Mouse (Mus musculus) liver, embryonic 13.5 days (tissue): Measurements from ENCODE around the gene 2310009B15Rik. TPM values are rescaled to one million over a fixed set of nuclear protein-coding genes. Genes with fewer than 3 reads are reported as not detected.

ENCODE experiments used
- ATAC-seq: fragments of 200-750 bp; cut with Nextera tagmentation; 2 replicates; pipeline ENCODE4 v1.8.0; 2017; ENCODE audit warnings: low read depth, mild to moderate bottlenecking, moderate number of reproducible peaks, moderate library complexity
- DNase-seq: peaks from one replicate; pipeline ENCODE4 v3.0.0; 2022
- H3K27ac ChIP-seq: fragments of 300-500 bp; sonication (generic); 2 replicates; pipeline ENCODE4 v1.5.1; 2015; ENCODE audit warnings: moderate library complexity, mild to moderate bottlenecking, inconsistent platforms
- H3K27me3 ChIP-seq: fragments of 300-500 bp; sonication (generic); 2 replicates; pipeline ENCODE4 v1.6.1; 2015; ENCODE audit warnings: mild to moderate bottlenecking, inconsistent platforms
- H3K36me3 ChIP-seq: fragments of 300-500 bp; sonication (generic); 2 replicates; pipeline ENCODE4 v1.6.1; 2015; ENCODE audit warnings: mild to moderate bottlenecking, inconsistent platforms
- H3K4me1 ChIP-seq: fragments of 300-500 bp; sonication (generic); replicated peaks from 2 replicates; pipeline ENCODE4 v1.6.1; 2015; ENCODE audit warnings: inconsistent platforms
- H3K4me2 ChIP-seq: fragments of 300-500 bp; sonication (generic); 2 replicates; pipeline ENCODE4 v1.6.1; 2015; ENCODE audit warnings: inconsistent platforms, mild to moderate bottlenecking, moderate library complexity
- H3K4me3 ChIP-seq: fragments of 300-500 bp; sonication (generic); replicated peaks from 2 replicates; pipeline ENCODE4 v1.5.1; 2015; ENCODE audit warnings: mild to moderate bottlenecking, inconsistent platforms
- H3K9ac ChIP-seq: fragments of 300-500 bp; sonication (generic); 2 replicates; pipeline ENCODE4 v1.6.1; 2015; ENCODE audit warnings: mild to moderate bottlenecking, inconsistent platforms
- H3K9me3 ChIP-seq: fragments of 300-500 bp; sonication (generic); replicated peaks from 2 replicates; pipeline ENCODE4 v1.6.1; 2016; ENCODE audit warnings: inconsistent platforms
- WGBS: fragments of 180-500 bp; shearing (Covaris S2); methylation state at CpG from one replicate; pipeline ENCODE4 v1.1.7; 2015; ENCODE audit not compliant: insufficient replicate concordance; 5-methylcytosine and 5-hydroxymethylcytosine counted together
- polyA plus RNA-seq: library from polyadenylated mRNA; unstranded; fragments of >200 nt; fragmentation: Nextera tagmentation; extraction: Ambion mirVana; gene quantifications from 2 replicates; pipeline ENCODE4 v1.2.1, GENCODE M21; 2015

Gene 2310009B15Rik
- polyA plus RNA-seq, 1 experiment from 2014 or later, result 16.9 TPM

DNA sequence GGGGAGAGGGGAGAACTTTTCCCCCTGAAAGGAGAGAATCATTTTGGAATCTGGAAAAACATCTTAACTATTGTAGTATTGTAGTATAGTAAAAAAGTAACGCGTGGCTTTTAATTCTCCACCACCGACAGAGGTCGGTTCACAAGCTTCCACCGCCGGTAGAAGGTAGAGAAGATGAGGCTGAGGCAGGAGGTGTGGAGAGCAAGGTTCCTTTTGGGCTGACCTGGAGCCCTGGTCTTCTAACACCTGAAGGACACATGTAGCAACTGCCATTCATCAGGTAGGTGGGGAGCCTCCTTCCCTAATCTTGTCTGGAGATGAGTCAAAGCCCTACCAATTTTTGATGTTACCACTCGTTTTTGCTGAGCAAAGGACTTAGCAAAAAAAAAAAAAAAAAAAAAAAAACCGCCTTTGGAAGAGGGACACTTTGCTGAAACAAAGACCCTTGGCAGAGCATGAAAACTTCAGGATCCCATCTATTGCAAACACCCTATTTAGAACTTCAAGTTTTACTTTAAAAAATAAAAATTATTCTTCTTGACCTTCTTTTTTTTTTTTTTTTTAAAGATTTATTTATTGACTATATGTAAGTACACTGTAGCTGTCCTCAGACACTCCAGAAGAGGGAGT lies 7.0 kb downstream of the 2310009B15Rik start:
- Histone ChIP-seq H3K27me3 (peaks cover 67% of the 10 kb centered on the region), H3K4me1 (peaks cover 11% of the 10 kb centered on the region), H3K9ac (no peak overlapping the region), H3K9me3 (no peaks in the 10 kb centered on the region), H3K27ac (no peak overlapping the region), H3K4me2 (no peak overlapping the region), H3K4me3 (no peak overlapping the region), H3K36me3 (peaks cover 4% of the 10 kb centered on the region; the same call in 1 of the 2 replicates)
- ATAC-seq (no peak), DNase-seq (no peak)
- WGBS, result 10% methylated on average over 8 of the region's 8 CpGs

DNA sequence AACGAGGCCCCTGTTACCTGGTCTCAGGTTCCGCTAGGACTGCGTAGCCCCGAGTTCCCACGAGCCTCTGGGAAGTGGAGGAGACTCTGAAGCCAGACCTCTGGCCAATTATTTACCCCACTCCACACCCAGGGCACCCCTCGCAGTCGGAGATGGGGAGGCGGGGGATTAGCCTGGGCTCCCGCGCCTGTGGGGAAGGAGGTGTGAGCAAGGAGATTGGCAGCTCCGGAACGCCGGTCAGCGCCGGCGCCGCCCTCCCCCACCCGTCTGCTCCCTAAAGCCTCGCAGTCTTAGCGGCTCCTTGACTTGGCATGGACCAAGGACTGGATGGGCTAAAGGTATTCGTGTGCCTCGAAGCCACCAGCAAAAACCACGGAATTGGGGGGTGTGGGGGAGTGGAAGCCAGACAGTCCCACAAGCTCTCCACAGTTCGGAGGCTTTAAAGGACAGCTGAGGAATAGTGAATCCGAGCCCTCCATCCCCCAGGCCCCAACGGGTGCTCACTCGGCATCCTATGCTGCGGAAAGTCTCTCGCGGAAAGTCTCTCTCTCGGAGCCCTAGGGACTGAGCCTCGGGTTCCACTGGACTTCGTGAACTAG lies 8.0 kb downstream of the 2310009B15Rik start, which contains the start of gene Lhx9:
Gene Lhx9, minus strand, starts transcription at position 67 of the 599 bp plus-strand sequence.
- peaks cover 78% of the 10 kb centered on the region for H3K27me3 ChIP-seq
- no peak for DNase-seq
- H3K9ac ChIP-seq, result no peak within 1 kb of the TSS
- ATAC-seq, result peak; percentile 7; the same call in 1 of the 2 replicates
- H3K27ac ChIP-seq, result no peak within 1 kb of the TSS
- 1% methylated on average over 33 of the region's 33 CpGs for WGBS
- H3K4me1 ChIP-seq, result peaks cover 12% of the 10 kb centered on the region
- peaks cover 4% of the 10 kb centered on the region; the same call in 1 of the 2 replicates for H3K36me3 ChIP-seq
- H3K4me2 ChIP-seq, result peak within 1 kb of the TSS; percentile 44
- peak within 1 kb of the TSS; percentile 36 for H3K4me3 ChIP-seq
- no peaks in the 10 kb centered on the region for H3K9me3 ChIP-seq

DNA sequence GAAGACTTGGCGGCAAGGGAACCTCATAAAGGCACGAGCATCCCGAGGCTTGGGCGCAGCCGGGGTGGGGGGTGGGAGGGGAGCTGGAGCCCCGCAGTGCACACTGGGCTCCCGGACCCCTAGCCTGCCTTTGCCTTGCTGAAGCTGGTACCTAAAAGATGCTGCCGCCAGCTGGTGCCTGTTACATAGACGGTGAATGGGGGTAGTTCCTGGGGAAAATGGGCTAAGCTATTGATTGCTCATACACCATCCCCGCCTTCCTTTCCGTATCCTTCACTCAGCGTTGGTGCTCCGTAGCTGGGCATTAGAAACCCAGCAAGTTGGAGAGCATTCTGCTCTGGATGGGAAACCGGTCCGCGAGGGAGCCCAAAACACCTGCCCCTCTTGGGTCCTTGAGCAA lies 8.6 kb downstream of the 2310009B15Rik start:
- WGBS, result 1% methylated on average over 16 of the region's 16 CpGs
- DNase-seq, result no peak
- Histone ChIP-seq H3K27me3 (peaks cover 84% of the 10 kb centered on the region), H3K9ac (no peak overlapping the region), H3K4me1 (peaks cover 17% of the 10 kb centered on the region), H3K9me3 (no peaks in the 10 kb centered on the region), H3K36me3 (peaks cover 4% of the 10 kb centered on the region; the same call in 1 of the 2 replicates), H3K27ac (no peak overlapping the region), H3K4me2 (peak overlapping the region; percentile 44), H3K4me3 (peak overlapping the region; percentile 36; the same call in 1 of the 2 replicates)
- ATAC-seq, result 0 out of 2 replicates have a peak, but pooled peaks have one; percentile 13

DNA sequence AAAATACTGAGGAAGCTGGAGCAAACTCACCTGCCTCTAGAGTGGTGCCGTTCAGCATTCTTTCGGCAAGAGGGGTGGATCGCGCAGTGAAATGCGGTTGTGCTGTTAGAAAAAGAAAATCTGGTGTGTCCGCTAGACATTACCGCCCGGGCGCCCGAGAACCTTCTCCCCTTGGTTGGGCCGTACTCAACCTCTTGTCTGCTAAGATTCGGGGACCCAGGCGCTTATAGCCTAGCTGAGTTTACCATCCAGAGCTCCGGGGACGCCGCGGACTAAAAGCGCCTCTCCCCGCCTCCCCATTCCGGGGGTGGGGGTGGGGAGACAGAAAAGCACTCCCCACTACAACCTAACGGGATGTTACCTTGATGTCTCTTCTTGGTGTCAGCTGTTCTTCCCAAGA lies 9.5 kb downstream of the 2310009B15Rik start:
- peaks cover 92% of the 10 kb centered on the region for H3K27me3 ChIP-seq
- H3K4me1 ChIP-seq, result peaks cover 17% of the 10 kb centered on the region
- peaks cover 4% of the 10 kb centered on the region; the same call in 1 of the 2 replicates for H3K36me3 ChIP-seq
- H3K4me2 ChIP-seq, result peak overlapping the region; percentile 21
- H3K9me3 ChIP-seq, result no peaks in the 10 kb centered on the region
- H3K27ac ChIP-seq, result no peak overlapping the region
- ATAC-seq (no peak), DNase-seq (no peak)
- 0 out of 2 replicates have a peak overlapping the region, but pooled peaks have one; percentile 12 for H3K4me3 ChIP-seq
- 1% methylated on average over 21 of the region's 21 CpGs for WGBS
- H3K9ac ChIP-seq, result no peak overlapping the region

DNA sequence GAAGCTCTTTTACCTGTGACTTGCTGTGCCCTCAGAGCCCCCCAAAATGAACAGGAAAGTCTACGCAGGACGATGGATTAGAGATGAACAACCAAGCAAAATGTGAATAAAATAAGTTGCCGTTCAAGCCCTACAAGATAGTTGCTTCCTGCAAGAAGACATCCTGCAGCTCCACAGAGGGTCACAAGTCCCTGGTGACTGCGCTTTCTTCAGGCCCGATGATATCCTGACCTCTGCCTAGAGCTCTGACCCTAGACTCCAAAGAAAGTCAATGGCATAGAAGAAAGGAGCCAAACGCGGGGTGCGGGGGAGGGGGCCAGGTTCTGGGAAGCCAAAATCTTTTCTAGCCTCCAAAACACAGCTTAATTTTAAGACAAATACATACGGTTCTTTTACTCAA lies 10.1 kb downstream of the 2310009B15Rik start:
- 3% methylated on average over 9 of the region's 9 CpGs for WGBS
- no peak overlapping the region for H3K9ac ChIP-seq
- H3K27me3 ChIP-seq, result peaks cover 97% of the 10 kb centered on the region
- H3K27ac ChIP-seq, result no peak overlapping the region
- peaks cover 2% of the 10 kb centered on the region; the same call in 1 of the 2 replicates for H3K36me3 ChIP-seq
- no peak overlapping the region for H3K4me2 ChIP-seq
- H3K4me1 ChIP-seq, result peaks cover 20% of the 10 kb centered on the region
- DNase-seq (no peak), ATAC-seq (no peak)
- H3K4me3 ChIP-seq, result no peak overlapping the region
- H3K9me3 ChIP-seq, result no peaks in the 10 kb centered on the region

DNA sequence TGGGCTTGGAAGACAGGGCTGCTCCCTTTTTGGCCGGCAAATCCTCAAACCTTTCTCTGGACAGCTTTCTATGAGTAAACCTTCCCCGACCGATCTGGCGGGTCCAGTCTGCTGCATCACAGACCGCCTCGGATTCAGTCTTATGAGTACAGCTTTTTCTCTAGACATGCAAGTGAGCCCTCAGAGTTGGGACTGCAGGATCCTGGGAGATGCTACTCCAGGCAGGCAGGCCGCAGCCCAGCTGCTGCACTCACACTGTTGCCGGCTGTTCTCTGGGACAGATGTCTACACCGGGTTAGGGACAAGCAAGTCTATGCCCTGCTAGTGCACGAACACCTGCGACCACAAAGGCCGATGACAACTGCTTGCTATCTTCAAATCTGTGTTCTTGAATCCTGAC lies 10.5 kb downstream of the 2310009B15Rik start:
- WGBS, result 6% methylated on average over 12 of the region's 12 CpGs
- no peak for DNase-seq
- no peak for ATAC-seq
- Histone ChIP-seq H3K4me3 (no peak overlapping the region), H3K27me3 (peaks cover 97% of the 10 kb centered on the region), H3K4me2 (no peak overlapping the region), H3K9me3 (no peaks in the 10 kb centered on the region), H3K9ac (no peak overlapping the region), H3K4me1 (peaks cover 25% of the 10 kb centered on the region), H3K36me3 (no peaks in the 10 kb centered on the region), H3K27ac (no peak overlapping the region)

DNA sequence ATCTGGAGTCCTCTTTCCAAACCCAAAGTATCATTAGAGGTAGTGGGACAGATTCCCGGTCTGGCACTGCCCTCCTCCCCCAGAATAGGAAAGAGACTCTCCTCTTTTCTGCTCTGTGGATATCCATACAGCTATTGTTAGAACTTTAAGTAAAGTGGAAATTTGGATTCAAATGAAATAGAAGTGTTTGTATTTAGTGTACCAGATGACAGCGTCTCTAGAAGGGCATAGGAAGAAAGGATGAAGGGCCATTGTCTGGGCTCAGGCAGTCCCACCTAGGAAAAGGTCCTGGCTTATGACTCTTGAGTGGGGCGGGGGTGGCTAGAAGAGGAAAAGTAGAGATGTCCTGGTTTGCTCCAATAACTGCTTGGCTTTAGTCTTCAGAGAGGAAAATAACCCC lies 11.2 kb downstream of the 2310009B15Rik start:
- peaks cover 97% of the 10 kb centered on the region for H3K27me3 ChIP-seq
- H3K27ac ChIP-seq, result no peak overlapping the region
- no peak overlapping the region for H3K4me2 ChIP-seq
- H3K4me1 ChIP-seq, result peaks cover 25% of the 10 kb centered on the region
- no peak for DNase-seq
- no peaks in the 10 kb centered on the region for H3K36me3 ChIP-seq
- WGBS, result 13% methylated on average over 3 of the region's 3 CpGs
- ATAC-seq, result no peak
- H3K4me3 ChIP-seq, result no peak overlapping the region
- no peaks in the 10 kb centered on the region for H3K9me3 ChIP-seq
- no peak overlapping the region for H3K9ac ChIP-seq

DNA sequence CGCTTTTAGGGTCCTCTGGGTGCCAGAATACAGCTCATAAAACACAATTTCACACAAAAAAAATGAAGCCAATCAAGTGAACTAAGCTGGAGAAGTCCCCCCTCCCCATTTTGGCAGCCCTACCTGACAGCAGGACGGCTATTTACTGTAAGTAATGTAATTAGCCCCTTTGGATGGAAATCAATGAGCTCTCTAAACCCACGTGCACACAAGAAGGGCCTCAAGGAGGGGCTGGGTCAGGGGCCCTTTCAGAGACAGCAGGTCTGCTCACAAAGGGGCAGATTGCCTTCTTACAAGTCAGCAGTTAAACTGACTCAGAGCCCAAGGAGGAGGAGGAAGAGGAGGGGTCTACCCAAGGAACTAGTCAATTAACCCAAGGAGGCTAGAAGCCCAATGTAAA lies 12.5 kb downstream of the 2310009B15Rik start:
- H3K9ac ChIP-seq, result no peak overlapping the region
- H3K27me3 ChIP-seq, result peaks cover 99% of the 10 kb centered on the region
- DNase-seq (no peak), ATAC-seq (no peak)
- WGBS, result 4% methylated on average over 3 of the region's 3 CpGs
- H3K9me3 ChIP-seq, result no peaks in the 10 kb centered on the region
- H3K27ac ChIP-seq, result no peak overlapping the region
- peak overlapping the region; percentile 38; the same call in 1 of the 2 replicates for H3K4me3 ChIP-seq
- no peak overlapping the region for H3K4me2 ChIP-seq
- no peaks in the 10 kb centered on the region for H3K36me3 ChIP-seq
- H3K4me1 ChIP-seq, result peaks cover 25% of the 10 kb centered on the region

DNA sequence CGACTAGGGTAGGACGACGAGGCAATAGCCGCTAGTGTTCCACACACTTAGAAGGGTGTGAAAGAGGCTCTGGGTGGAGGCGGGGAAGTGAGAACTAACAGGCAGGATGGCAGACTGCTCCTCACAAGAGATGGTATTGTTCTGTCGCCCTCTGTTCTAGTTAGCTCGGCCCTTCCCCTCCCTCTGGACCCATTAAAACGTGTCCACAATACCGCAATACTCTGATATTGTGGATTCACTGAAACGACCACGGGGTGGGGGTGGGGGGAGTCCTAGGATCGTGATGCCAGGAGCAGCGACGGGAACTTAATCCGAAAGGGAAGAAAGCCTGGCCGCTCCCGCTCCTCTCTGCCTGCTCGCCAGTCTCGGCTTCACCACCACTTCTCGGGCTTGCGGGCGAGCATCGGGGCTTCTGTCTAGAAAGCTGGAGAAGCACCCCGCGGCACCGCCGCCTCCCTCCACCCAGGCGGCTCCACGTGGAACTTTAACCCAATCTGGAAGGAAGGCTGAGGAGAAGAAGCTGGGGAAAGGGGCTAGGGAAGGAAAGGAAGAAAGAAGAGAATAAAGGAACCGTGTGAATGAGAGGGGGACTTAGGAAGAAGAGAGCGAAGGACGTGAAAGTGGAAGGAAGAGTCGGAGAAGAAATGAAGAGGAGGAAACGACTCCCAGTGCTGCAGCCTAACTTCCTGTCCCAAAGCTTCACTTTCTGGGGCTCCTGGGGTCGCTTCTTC lies 13.1 kb downstream of the 2310009B15Rik start:
- Histone ChIP-seq H3K4me2 (peak overlapping the region; percentile 59), H3K9ac (no peak overlapping the region), H3K4me1 (peaks cover 20% of the 10 kb centered on the region), H3K27ac (no peak overlapping the region), H3K27me3 (peaks cover 99% of the 10 kb centered on the region), H3K36me3 (no peaks in the 10 kb centered on the region), H3K4me3 (peak overlapping the region; percentile 38), H3K9me3 (no peaks in the 10 kb centered on the region)
- DNase-seq (no peak), ATAC-seq (no peak)
- WGBS, result under 1% methylated on average over 35 of the region's 35 CpGs

DNA sequence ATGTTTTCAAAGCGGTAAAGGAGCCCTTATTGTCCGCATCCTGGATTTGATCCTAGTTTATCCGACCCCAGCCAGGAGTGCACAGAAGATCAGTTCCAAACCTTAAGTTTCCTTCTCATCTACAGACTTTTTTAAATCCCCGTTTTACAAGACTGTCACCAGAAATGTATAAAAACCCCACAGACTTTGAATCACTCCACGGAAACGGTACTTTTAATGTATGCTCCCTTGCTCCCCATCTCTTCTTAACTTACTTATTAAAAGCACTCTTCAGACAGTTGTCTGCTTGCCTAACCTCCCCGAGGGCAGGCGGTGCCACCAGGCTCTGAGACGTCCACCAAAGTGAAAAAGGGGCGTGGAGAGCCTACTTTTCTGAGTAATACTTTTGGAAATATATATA lies 13.9 kb downstream of the 2310009B15Rik start:
- Histone ChIP-seq H3K9me3 (no peaks in the 10 kb centered on the region), H3K4me1 (peaks cover 14% of the 10 kb centered on the region), H3K4me2 (no peak overlapping the region), H3K27ac (no peak overlapping the region), H3K27me3 (peaks cover 99% of the 10 kb centered on the region), H3K9ac (no peak overlapping the region), H3K36me3 (no peaks in the 10 kb centered on the region), H3K4me3 (no peak overlapping the region)
- DNase-seq, result no peak
- WGBS, result 4% methylated on average over 10 of the region's 10 CpGs
- no peak for ATAC-seq

DNA sequence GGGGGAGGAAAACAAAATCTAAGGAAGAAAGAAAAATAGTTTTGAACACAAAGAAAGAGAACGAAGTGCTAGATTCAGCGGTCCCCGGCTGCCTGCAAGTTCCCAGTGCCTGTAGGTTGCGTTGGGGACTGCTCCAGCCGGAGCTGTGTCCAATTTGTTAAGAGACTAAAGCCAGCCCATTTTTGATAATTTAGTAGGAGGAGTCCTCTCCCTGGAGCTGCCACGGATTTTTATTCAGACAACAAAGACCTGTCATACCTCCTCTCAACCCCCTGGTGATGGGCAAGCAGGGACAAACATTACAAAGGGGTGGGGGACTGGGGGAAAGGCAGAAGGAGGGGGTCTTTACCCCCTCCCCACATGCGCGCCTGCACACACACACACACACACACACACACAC lies 14.3 kb downstream of the 2310009B15Rik start:
- H3K9me3 ChIP-seq, result no peaks in the 10 kb centered on the region
- DNase-seq, result no peak
- WGBS, result 7% methylated on average over 8 of the region's 8 CpGs
- no peak overlapping the region for H3K9ac ChIP-seq
- H3K27ac ChIP-seq, result no peak overlapping the region
- H3K4me3 ChIP-seq, result peak overlapping the region; percentile 41; the same call in 1 of the 2 replicates
- H3K27me3 ChIP-seq, result peaks cover 100% of the 10 kb centered on the region
- peaks cover 14% of the 10 kb centered on the region for H3K4me1 ChIP-seq
- no peak for ATAC-seq
- H3K36me3 ChIP-seq, result no peaks in the 10 kb centered on the region
- peak overlapping the region; percentile 47 for H3K4me2 ChIP-seq
